Mouse (Mus musculus): ENCODE results near the gene Zbtb18. TPM values are rescaled to one million over a fixed set of nuclear protein-coding genes. Genes with fewer than 3 reads are reported as not detected.

Gene Zbtb18
- total RNA-seq, 2 experiments from 2014 or later = 351 to 386 TPM

GRCm38 (mm10) chr1:177489844-177490243 is 47.7 kb downstream of the Zbtb18 start:
- no peak overlapping the region for H3K4me3 ChIP-seq
- H3K27ac ChIP-seq = no peak overlapping the region
- no peak for TF ChIP-seq CTCF (IDR thresholded peaks at IDR 0.05)
- intact Hi-C loops (cut with DNase I) = no loop called here
- no peak for DNase-seq (ENCODE audit: extremely low spot score in 1 of 2, low spot score in 2 of 2)

GRCm38 (mm10) chr1:177490808-177491207 is 48.7 kb downstream of the Zbtb18 start:
- TF ChIP-seq CTCF (IDR thresholded peaks at IDR 0.05) = no peak
- no peak overlapping the region for H3K4me3 ChIP-seq

GRCm38 (mm10) chr1:177491280-177491679 is 49.1 kb downstream of the Zbtb18 start:
- intact Hi-C loops (cut with DNase I) = no loop called here
- no peak for DNase-seq (ENCODE audit: extremely low spot score in 1 of 2, low spot score in 2 of 2)
- Histone ChIP-seq H3K27ac (no peak overlapping the region), H3K4me3 (no peak overlapping the region)
- no peak for TF ChIP-seq CTCF (IDR thresholded peaks at IDR 0.05)

More at GRCm38 (mm10) chr1:177490808-177491207, 48.7 kb downstream of the Zbtb18 start:
- no peak for DNase-seq (ENCODE audit: extremely low spot score in 1 of 2, low spot score in 2 of 2)
- intact Hi-C loops (cut with DNase I) = no loop called here
- H3K27ac ChIP-seq = no peak overlapping the region

- no peak for DNase-seq (ENCODE audit: extremely low spot score in 1 of 2, low spot score in 2 of 2)
- intact Hi-C loops (cut with DNase I) = no loop called here
- Histone ChIP-seq H3K4me3 (no peak overlapping the region), H3K27ac (no peak overlapping the region)
- TF ChIP-seq CTCF (IDR thresholded peaks at IDR 0.05) = no peak
These were observed 52.2 kb downstream of the Zbtb18 start for GRCm38 (mm10) chr1:177494306-177494705.

- H3K4me3 ChIP-seq = no peak overlapping the region
These were observed 52.9 kb downstream of the Zbtb18 start for GRCm38 (mm10) chr1:177494913-177495542.

More at GRCm38 (mm10) chr1:177494913-177495542, 52.9 kb downstream of the Zbtb18 start:
- DNase-seq (ENCODE audit: extremely low spot score in 1 of 2, low spot score in 2 of 2) = no peak
- H3K27ac ChIP-seq = no peak overlapping the region
- TF ChIP-seq CTCF (IDR thresholded peaks at IDR 0.05) = no peak
- intact Hi-C loops (cut with DNase I) = no loop called here

Other genes with a start within 250 kb of the Zbtb18 start
- gene Akt3, start 184.1 kb upstream of the Zbtb18 start, total RNA-seq (2021) = 100 to 1,000 TPM; 257 to 258 TPM